Mouse (Mus musculus): ENCODE results near the gene Gsdma3. TPM values are rescaled to one million over a fixed set of nuclear protein-coding genes. Genes with fewer than 3 reads are reported as not detected.

Gsdma3 gene
- total and polyA plus RNA-seq, 3 experiments = not detected

DNA sequence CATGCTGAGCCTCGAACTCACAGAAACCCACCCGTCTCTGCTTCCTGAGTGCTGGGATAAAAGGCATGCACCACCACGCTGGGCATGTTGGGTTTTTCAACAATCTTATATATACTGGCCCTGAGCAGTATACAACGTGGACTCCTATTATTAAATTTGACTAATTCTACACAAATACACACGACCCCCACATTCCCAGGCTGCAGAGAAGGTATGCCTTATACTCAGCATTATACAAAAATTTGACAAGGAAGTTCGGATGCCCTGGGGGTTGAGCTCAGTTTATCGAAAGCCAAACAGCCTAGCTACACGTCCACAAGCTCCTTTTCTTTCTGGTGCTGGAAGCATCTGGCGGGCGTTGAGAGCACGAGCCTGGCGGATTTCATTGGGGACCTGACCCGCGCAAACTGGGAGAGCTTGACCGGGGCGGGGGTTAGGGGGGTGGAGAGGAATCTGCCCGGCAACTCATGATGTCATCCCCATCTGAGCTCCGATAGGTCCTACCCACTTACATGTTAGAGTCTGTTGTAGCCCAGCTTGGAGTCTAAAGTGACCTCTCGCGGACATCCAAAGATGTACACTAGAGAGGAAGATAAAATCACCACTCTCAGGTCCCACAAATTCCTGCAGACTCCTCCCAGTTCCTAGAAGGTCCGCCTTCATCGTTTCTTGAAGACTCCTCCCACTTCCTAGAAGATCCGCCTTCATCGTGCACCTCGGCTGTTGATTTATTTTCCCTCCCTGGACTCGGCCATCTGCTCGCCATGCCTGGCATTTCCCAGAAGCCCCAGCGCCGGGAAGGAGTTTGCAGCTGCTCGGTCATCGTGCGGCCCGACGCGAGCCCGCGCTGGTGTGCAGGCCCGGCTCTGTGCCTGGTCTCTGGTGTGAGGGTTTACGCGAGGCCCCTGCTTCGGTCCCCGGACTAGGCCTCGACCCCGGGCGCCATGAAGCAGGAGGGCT, 55.9 kb downstream of the Gsdma3 start, which contains the start of gene Psmd3 (continued):
- TF ChIP-seq ZMIZ1 (IDR thresholded peaks at IDR 0.05; ENCODE audit: low read depth, low read length) = 0 out of 2 replicates have a peak, but pooled peaks have one; percentile 65
- peak; percentile 94 for TF ChIP-seq ELF1 (IDR thresholded peaks at IDR 0.05; ENCODE audit: low read depth, low read length)
- peak; percentile 53 for TF ChIP-seq NRF1 (IDR thresholded peaks at IDR 0.05; ENCODE audit: insufficient read depth, low read depth, low read length, poor library complexity, severe bottlenecking)
- no peak for TF ChIP-seq MAFK (IDR thresholded peaks at IDR 0.05; ENCODE audit: borderline replicate concordance, low read depth, low read length)
- TF ChIP-seq MEF2A (IDR thresholded peaks at IDR 0.05; ENCODE audit: extremely low read depth, insufficient replicate concordance, low read depth, low read length, poor library complexity, severe bottlenecking) = no peak
- no peak for TF ChIP-seq ZKSCAN1 (IDR thresholded peaks at IDR 0.05; ENCODE audit: low read depth, low read length)
- peak; percentile 79; the same call in 1 of the 2 replicates for TF ChIP-seq MYC (IDR thresholded peaks at IDR 0.05; ENCODE audit: low read depth, low read length)
- peak; percentile 95 for TF ChIP-seq CHD2 (IDR thresholded peaks at IDR 0.05; ENCODE audit: low read length)
- TF ChIP-seq MXI1 (IDR thresholded peaks at IDR 0.05; ENCODE audit: low read depth, low read length) = peak; percentile 96
- TF ChIP-seq UBTF (IDR thresholded peaks at IDR 0.05; ENCODE audit: borderline replicate concordance, insufficient read depth, low read depth, low read length) = peak; percentile 100
- peak; percentile 84 for TF ChIP-seq GATA1 (IDR thresholded peaks at IDR 0.05; ENCODE audit: low read depth, low read length)
- TF ChIP-seq SMC3 (IDR thresholded peaks at IDR 0.05; ENCODE audit: low read depth, low read length) = peak; percentile 27; the same call in 1 of the 2 replicates

DNA sequence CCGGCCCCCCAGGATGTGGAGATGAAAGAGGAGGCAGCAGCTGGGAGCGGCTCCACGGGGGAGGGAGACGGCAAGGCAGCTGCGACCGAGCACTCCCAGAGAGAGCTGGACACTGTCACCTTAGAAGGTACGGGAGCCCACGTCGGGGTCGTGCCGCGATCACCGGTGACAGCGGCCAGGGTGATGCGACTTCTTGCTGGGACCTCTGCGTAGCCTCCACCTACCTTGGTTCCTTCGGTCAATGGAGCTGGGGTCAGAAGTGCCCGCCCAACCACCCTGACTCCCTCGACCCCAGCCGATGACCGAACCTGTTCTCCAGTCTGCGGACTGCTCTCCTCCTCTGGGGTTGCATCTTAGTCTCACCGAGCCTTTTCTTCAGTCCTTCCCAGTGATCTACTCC, 56.7 kb downstream of the Gsdma3 start:
- no peak for DNase-seq (ENCODE audit: low read depth, low spot score)
- Histone ChIP-seq H3K9ac (ENCODE audit: control insufficient read depth, low read depth, low read length, poor library complexity, severe bottlenecking) (peak overlapping the region; percentile 89), H3K27ac (ENCODE audit: control insufficient read depth, low read depth, low read length) (peak overlapping the region; percentile 40), H3K4me3 (ENCODE audit: control insufficient read depth in 1 of 2, insufficient read depth in 1 of 2, low read depth in 2 of 2, low read length in 2 of 2) (peak overlapping the region; percentile 92 to 94), H3K27me3 (ENCODE audit: control insufficient read depth in 1 of 2, insufficient read depth in 2 of 2, low read length in 2 of 2) (no peaks in the 10 kb centered on the region), H3K4me1 (ENCODE audit: control insufficient read depth in 1 of 2, insufficient read depth in 2 of 2, low read length in 2 of 2) (peaks cover 2 to 12% of the 10 kb centered on the region in 2 experiments), H3K36me3 (ENCODE audit: control insufficient read depth in 1 of 2, insufficient read depth in 2 of 2, low read length in 2 of 2) (peaks cover 16 to 21% of the 10 kb centered on the region in 2 experiments), H3K9me3 (replicated peaks; ENCODE audit: insufficient read depth, low read length) (no peaks in the 10 kb centered on the region), H3K79me2 (ENCODE audit: control insufficient read depth, insufficient read depth, low read length, poor library complexity) (peaks cover 32% of the 10 kb centered on the region)
- TF ChIP-seq TAL1 (IDR thresholded peaks at IDR 0.05; ENCODE audit: low read length) (no peak), MXI1 (IDR thresholded peaks at IDR 0.05; ENCODE audit: low read depth, low read length) (no peak), BHLHE40 (IDR thresholded peaks at IDR 0.05; ENCODE audit: borderline replicate concordance, low read depth, low read length) (no peak), ZKSCAN1 (IDR thresholded peaks at IDR 0.05; ENCODE audit: low read depth, low read length) (no peak), SMC3 (IDR thresholded peaks at IDR 0.05; ENCODE audit: low read depth, low read length) (no peak), HCFC1 (IDR thresholded peaks at IDR 0.05; ENCODE audit: low read depth, low read length) (no peak), POLR2AphosphoS5 (IDR thresholded peaks at IDR 0.05; ENCODE audit: borderline replicate concordance, low read depth, low read length) (no peak), ETS1 (IDR thresholded peaks at IDR 0.05; ENCODE audit: low read depth, low read length) (no peak), POLR2AphosphoS2 (IDR thresholded peaks at IDR 0.05; ENCODE audit: low read length) (no peak), KAT2A (conservative IDR thresholded peaks at IDR 0.05; ENCODE audit: low read depth, low read length) (no peak), POLR2A (IDR thresholded peaks at IDR 0.05; ENCODE audit: control insufficient read depth in 1 of 2, insufficient read depth in 1 of 2, low read depth in 1 of 2, low read length in 2 of 2, poor library complexity in 1 of 2) (no peak), MAFK (IDR thresholded peaks at IDR 0.05; ENCODE audit: borderline replicate concordance, low read depth, low read length) (no peak), CHD2 (IDR thresholded peaks at IDR 0.05; ENCODE audit: low read length) (no peak), ZMIZ1 (IDR thresholded peaks at IDR 0.05; ENCODE audit: low read depth, low read length) (no peak), GATA1 (IDR thresholded peaks at IDR 0.05; ENCODE audit: low read depth, low read length) (no peak), MAZ (IDR thresholded peaks at IDR 0.05; ENCODE audit: low read depth, low read length) (no peak), ZC3H11A (IDR thresholded peaks at IDR 0.05; ENCODE audit: low read depth, low read length) (no peak)

All from MEL (cell line).